Mouse (Mus musculus) liver, adult 2 months (tissue): ENCODE data around the gene Spc24.

Experiments
- CTCF ChIP-seq: fragments of 200-500 bp; IDR thresholded peaks from 2 replicates; pipeline ENCODE4 v1.5.1; 2011; ENCODE audit warnings: low read depth, low read length, control low read depth
- POLR2A ChIP-seq: fragments of 200-500 bp; IDR thresholded peaks from 2 replicates; pipeline ENCODE4 v1.6.1; 2011; ENCODE audit warnings: low read length, control low read depth; ENCODE audit not compliant: insufficient read depth; ENCODE audit errors: extremely low read depth

DNA sequence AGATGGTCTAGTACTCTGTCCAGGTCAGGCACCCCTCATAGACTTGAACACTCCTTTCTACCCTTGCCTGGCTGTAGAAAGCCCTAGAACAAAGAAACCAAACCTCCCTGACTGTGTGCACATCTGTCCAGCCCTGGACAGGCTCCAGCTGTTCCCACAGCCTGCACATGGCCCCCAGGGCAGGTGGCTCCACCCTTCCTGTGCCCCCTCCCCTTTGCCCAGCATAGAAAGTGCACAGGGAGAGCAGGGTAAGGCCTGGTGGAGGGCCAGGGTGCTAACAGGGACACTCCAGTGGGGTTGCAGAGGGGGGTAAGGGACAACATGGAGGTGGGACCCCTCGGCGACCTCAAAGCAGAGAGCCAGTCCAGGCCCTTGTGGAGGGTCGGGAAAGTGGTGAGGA is 36.2 kb upstream of the Spc24 start:
- TF ChIP-seq CTCF (no peak), POLR2A (no peak)
